In genomic region chr5:112237866-112238570, GRCm38 (mm10) we compare ENCODE assay signal across 13 mouse cellular contexts. TPM values are rescaled to one million over a fixed set of nuclear protein-coding genes. Genes with fewer than 3 reads are reported as not detected.
DNase-seq lines count a peak whose midpoint lies in the region; ATAC-seq and TF ChIP-seq lines count a peak whose summit lies in the region.
"Had no signal": no experiment of that assay in that cellular context is flagged by ENCODE, and none has a peak within 500 bp of the region (broad histone marks: within the 10 kb centered on the region; RNA-seq: fewer than 3 reads in every experiment).

No protein-coding gene starts in this region.

- no peak for TF ChIP-seq CTCF in brain, embryonic 14.5 days (IDR thresholded peaks at IDR 0.05; ENCODE audit: borderline replicate concordance, extremely low read depth, insufficient read depth, insufficient read length)

- H3K4me2 ChIP-seq in embryonic facial prominence, embryonic 11.5 days (ENCODE audit: low read depth, low read length), result no peak overlapping the region
- peak overlapping the region; percentile 53 for H3K4me2 ChIP-seq in hindbrain, embryonic 16.5 days (ENCODE audit: low read length)
- peak overlapping the region; percentile 39 for H3K4me2 ChIP-seq in midbrain, embryonic 15.5 days
- H3K4me2 ChIP-seq in liver, embryonic 12.5 days, result no peak overlapping the region

- TF ChIP-seq POLR2A in brain, embryonic 14.5 days (IDR thresholded peaks at IDR 0.05; ENCODE audit: borderline replicate concordance, extremely low read depth, insufficient read depth, insufficient read length, poor library complexity, severe bottlenecking), result no peak

- DNase-seq in brain, embryonic 14.5 days (ENCODE audit: low read depth), result peak; percentile 66
- DNase-seq in embryonic facial prominence, embryonic 11.5 days (ENCODE audit: low spot score), result no peak
- DNase-seq in adrenal gland, postnatal 14 days, result no peak
- DNase-seq in cerebellum, postnatal 4 days (ENCODE audit: low spot score in 2 of 2), result no peak
- DNase-seq: cerebellum, adult 11 months; heart, adult 2 months; kidney, adult 18-20 months; lung, adult 2 months had no signal

- 0 out of 2 replicates have a peak, but pooled peaks cover 2% of the 10 kb centered on the region for H3K4me1 ChIP-seq in embryonic facial prominence, embryonic 11.5 days (ENCODE audit: control insufficient read depth, insufficient read depth, low read length)
- H3K4me1 ChIP-seq in hindbrain, embryonic 16.5 days (ENCODE audit: control insufficient read depth, insufficient read depth, low read depth, low read length), result peaks cover 19% of the 10 kb centered on the region
- peaks cover 30% of the 10 kb centered on the region for H3K4me1 ChIP-seq in midbrain, embryonic 15.5 days
- peaks cover 37% of the 10 kb centered on the region for H3K4me1 ChIP-seq in liver, embryonic 12.5 days

- 0 out of 2 replicates have a peak, but pooled peaks have one; percentile 1 for ATAC-seq in embryonic facial prominence, embryonic 11.5 days (replicated peaks; ENCODE audit: insufficient number of reproducible peaks, low FRiP score, low TSS enrichment, low read depth)
- no peak for ATAC-seq in hindbrain, embryonic 16.5 days
- peak; percentile 19 for ATAC-seq in midbrain, embryonic 15.5 days (replicated peaks)
- ATAC-seq in liver, embryonic 12.5 days, result no peak

- no peaks in the 10 kb centered on the region for H3K36me3 ChIP-seq in embryonic facial prominence, embryonic 11.5 days (replicated peaks; ENCODE audit: control insufficient read depth, insufficient read depth, low read depth, low read length)
- no peaks in the 10 kb centered on the region for H3K36me3 ChIP-seq in hindbrain, embryonic 16.5 days (ENCODE audit: control insufficient read depth, insufficient read depth, low read length)
- no peaks in the 10 kb centered on the region for H3K36me3 ChIP-seq in midbrain, embryonic 15.5 days (replicated peaks)
- H3K36me3 ChIP-seq in liver, embryonic 12.5 days, result no peaks in the 10 kb centered on the region

- no peak overlapping the region for H3K4me3 ChIP-seq in embryonic facial prominence, embryonic 11.5 days (ENCODE audit: low read depth, low read length)
- no peak overlapping the region for H3K4me3 ChIP-seq in hindbrain, embryonic 16.5 days (ENCODE audit: low read length)
- no peak overlapping the region for H3K4me3 ChIP-seq in midbrain, embryonic 15.5 days
- H3K4me3 ChIP-seq in liver, embryonic 12.5 days, result no peak overlapping the region
- H3K4me3 ChIP-seq: erythroblast, embryonic 14.5 days; heart, adult 2 months had no signal

- H3K27me3 ChIP-seq in embryonic facial prominence, embryonic 11.5 days (ENCODE audit: control insufficient read depth, insufficient read depth, low read length), result no peaks in the 10 kb centered on the region
- H3K27me3 ChIP-seq in hindbrain, embryonic 16.5 days (replicated peaks; ENCODE audit: control insufficient read depth, insufficient read depth, low read length), result no peaks in the 10 kb centered on the region
- no peaks in the 10 kb centered on the region for H3K27me3 ChIP-seq in midbrain, embryonic 15.5 days (replicated peaks)
- peaks cover 41% of the 10 kb centered on the region for H3K27me3 ChIP-seq in liver, embryonic 12.5 days (replicated peaks)

- peak overlapping the region; percentile 25; the same call in 1 of the 2 replicates for H3K9ac ChIP-seq in embryonic facial prominence, embryonic 11.5 days (replicated peaks; ENCODE audit: low read length)
- H3K9ac ChIP-seq in hindbrain, embryonic 16.5 days (ENCODE audit: low read depth, low read length), result peak overlapping the region; percentile 65
- H3K9ac ChIP-seq in midbrain, embryonic 15.5 days, result peak overlapping the region; percentile 40; the same call in 1 of the 2 replicates
- no peak overlapping the region for H3K9ac ChIP-seq in liver, embryonic 12.5 days

- 39% methylated on average over 9 of the region's 9 CpGs for WGBS in embryonic facial prominence, embryonic 11.5 days
- WGBS in hindbrain, embryonic 16.5 days, result 45% methylated on average over 8 of the region's 9 CpGs
- WGBS in midbrain, embryonic 15.5 days, result 39% methylated on average over 9 of the region's 9 CpGs
- WGBS in liver, embryonic 12.5 days (ENCODE audit: insufficient replicate concordance), result 55% methylated on average over 9 of the region's 9 CpGs

- H3K27ac ChIP-seq in embryonic facial prominence, embryonic 11.5 days (replicated peaks; ENCODE audit: low read depth, low read length), result peak overlapping the region; percentile 52
- H3K27ac ChIP-seq in hindbrain, embryonic 16.5 days (ENCODE audit: low read depth, low read length), result peak overlapping the region; percentile 79
- peak overlapping the region; percentile 86 for H3K27ac ChIP-seq in midbrain, embryonic 15.5 days
- no peak overlapping the region for H3K27ac ChIP-seq in liver, embryonic 12.5 days
- H3K27ac ChIP-seq: heart, adult 2 months had no signal

- no peaks in the 10 kb centered on the region for H3K9me3 ChIP-seq in embryonic facial prominence, embryonic 11.5 days (replicated peaks; ENCODE audit: control insufficient read depth, low read length)
- H3K9me3 ChIP-seq in hindbrain, embryonic 16.5 days (ENCODE audit: control insufficient read depth, low read length), result no peaks in the 10 kb centered on the region
- no peaks in the 10 kb centered on the region for H3K9me3 ChIP-seq in midbrain, embryonic 15.5 days
- H3K9me3 ChIP-seq in liver, embryonic 12.5 days (replicated peaks), result peaks cover 6% of the 10 kb centered on the region

RNA-seq across cellular contexts. Expression of gene Cryba4, which starts 14.3 kb away (rescaled TPM):
- polyA plus RNA-seq in brain, embryonic 14.5 days (2012; rRNA removed), result 1.00 and 1.6 TPM in 2 replicates
- 0.69 and 1.6 TPM in 2 replicates for polyA plus RNA-seq in embryonic facial prominence, embryonic 11.5 days (2014; fragmentation: Nextera tagmentation; extraction: Ambion mirVana)
- polyA plus RNA-seq in hindbrain, embryonic 16.5 days (2015; fragmentation: Nextera tagmentation; extraction: Ambion mirVana), result 1.2 and 1.3 TPM in 2 replicates
- 0.93 and 1.4 TPM in 2 replicates for polyA plus RNA-seq in midbrain, embryonic 15.5 days (2015; fragmentation: Nextera tagmentation; extraction: Ambion mirVana)
- 0.73 and 0.77 TPM in 2 replicates for polyA plus RNA-seq in liver, embryonic 12.5 days (2016; fragmentation: Nextera tagmentation; extraction: Ambion mirVana)
- 16.2 and 28.2 TPM in 2 replicates for total RNA-seq in adrenal gland, postnatal 14 days (2021)
- polyA plus RNA-seq: erythroblast, embryonic 14.5 days had no signal

RNA-seq across cellular contexts. Expression of gene Crybb1, which starts 17.6 kb away (rescaled TPM):
- 1.1 and 1.6 TPM in 2 replicates for polyA plus RNA-seq in brain, embryonic 14.5 days (2012; rRNA removed)
- polyA plus RNA-seq in embryonic facial prominence, embryonic 11.5 days (2014; fragmentation: Nextera tagmentation; extraction: Ambion mirVana), result 2.7 and 20.0 TPM in 2 replicates
- 6.6 and 7.7 TPM in 2 replicates for polyA plus RNA-seq in hindbrain, embryonic 16.5 days (2015; fragmentation: Nextera tagmentation; extraction: Ambion mirVana)
- polyA plus RNA-seq in midbrain, embryonic 15.5 days (2015; fragmentation: Nextera tagmentation; extraction: Ambion mirVana), result 4.3 and 4.8 TPM in 2 replicates
- 0.15 and 0.16 TPM in 2 replicates for polyA plus RNA-seq in liver, embryonic 12.5 days (2016; fragmentation: Nextera tagmentation; extraction: Ambion mirVana)
- 1.8 and 1.9 TPM in 2 replicates for total RNA-seq in adrenal gland, postnatal 14 days (2021)
- total RNA-seq: ES-E14 had no signal
- polyA plus RNA-seq: erythroblast, embryonic 14.5 days had no signal

RNA-seq across cellular contexts. Expression of gene Tpst2, which starts 38.5 kb away (rescaled TPM):
- polyA plus RNA-seq in brain, embryonic 14.5 days (2012; rRNA removed), result 20.1 and 24.6 TPM in 2 replicates
- polyA plus RNA-seq in embryonic facial prominence, embryonic 11.5 days (2014; fragmentation: Nextera tagmentation; extraction: Ambion mirVana), result 29.0 and 30.1 TPM in 2 replicates
- 35.6 and 35.9 TPM in 2 replicates for polyA plus RNA-seq in hindbrain, embryonic 16.5 days (2015; fragmentation: Nextera tagmentation; extraction: Ambion mirVana)
- 29.4 and 33.7 TPM in 2 replicates for polyA plus RNA-seq in midbrain, embryonic 15.5 days (2015; fragmentation: Nextera tagmentation; extraction: Ambion mirVana)
- 40.5 and 45.1 TPM in 2 replicates for polyA plus RNA-seq in liver, embryonic 12.5 days (2016; fragmentation: Nextera tagmentation; extraction: Ambion mirVana)
- total RNA-seq in adrenal gland, postnatal 14 days (2021), result 161 and 186 TPM in 2 replicates

Comparison
In these comparisons a context has a peak if more than half of its experiments do, and no peak if none do; other contexts are left out.
1. ATAC-seq: peak in embryonic facial prominence, embryonic 11.5 days (single experiment) and midbrain, embryonic 15.5 days (single experiment); none in hindbrain, embryonic 16.5 days (single experiment) and liver, embryonic 12.5 days (single experiment).
2. H3K4me2 ChIP-seq: peak in hindbrain, embryonic 16.5 days (single experiment) and midbrain, embryonic 15.5 days (single experiment); none in embryonic facial prominence, embryonic 11.5 days (single experiment) and liver, embryonic 12.5 days (single experiment).